Mouse (Mus musculus) forebrain, embryonic 12.5 days (tissue): Measurements from ENCODE around the gene Pip4k2a. TPM values are rescaled to one million over a fixed set of nuclear protein-coding genes. Genes with fewer than 3 reads are reported as not detected.
A peak's percentile ranks its signal among the peaks of the same experiment; 100 is the strongest.

ENCODE experiments used
- ATAC-seq: fragments of 200-750 bp; cut with Nextera tagmentation; 2 replicates; pipeline ENCODE4 v1.8.0; 2017; ENCODE audit warnings: moderate TSS enrichment; ENCODE audit not compliant: low FRiP score
- H3K27ac ChIP-seq: fragments of 300-500 bp; sonication (generic); 2 replicates; pipeline ENCODE4 v1.5.1; 2016; ENCODE audit warnings: mild to moderate bottlenecking
- H3K27me3 ChIP-seq: fragments of 300-500 bp; sonication (generic); 2 replicates; pipeline ENCODE4 v1.6.1; 2016; ENCODE audit warnings: mild to moderate bottlenecking
- H3K36me3 ChIP-seq: fragments of 300-500 bp; sonication (generic); replicated peaks from 2 replicates; pipeline ENCODE4 v1.6.1; 2016; ENCODE audit warnings: mild to moderate bottlenecking
- H3K4me1 ChIP-seq: fragments of 300-500 bp; sonication (generic); 2 replicates; pipeline ENCODE4 v1.6.1; 2016
- H3K4me2 ChIP-seq: fragments of 300-500 bp; sonication (generic); 2 replicates; pipeline ENCODE4 v1.6.1; 2016; ENCODE audit warnings: mild to moderate bottlenecking, moderate library complexity
- H3K4me3 ChIP-seq: fragments of 300-500 bp; sonication (generic); replicated peaks from 2 replicates; pipeline ENCODE4 v1.5.1; 2016; ENCODE audit warnings: mild to moderate bottlenecking
- H3K9ac ChIP-seq: fragments of 300-500 bp; sonication (generic); 2 replicates; pipeline ENCODE4 v1.6.1; 2016; ENCODE audit warnings: mild to moderate bottlenecking
- H3K9me3 ChIP-seq: fragments of 300-500 bp; sonication (generic); 2 replicates; pipeline ENCODE4 v1.6.1; 2016
- WGBS: fragments of 180-500 bp; shearing (Covaris S2); methylation state at CpG from one replicate; pipeline ENCODE4 v1.1.7; 2016; 5-methylcytosine and 5-hydroxymethylcytosine counted together
- polyA plus RNA-seq: library from polyadenylated mRNA; unstranded; fragments of >200 nt; fragmentation: Nextera tagmentation; extraction: Ambion mirVana; gene quantifications from 2 replicates; pipeline ENCODE4 v1.2.1, GENCODE M21; 2016

Pip4k2a gene
- polyA plus RNA-seq, 1 experiment from 2014 or later: 9.1 TPM

- peaks cover 61% of the 10 kb centered on the region for H3K27me3 ChIP-seq
- no peaks in the 10 kb centered on the region for H3K36me3 ChIP-seq
- peak overlapping the region; percentile 84 for H3K27ac ChIP-seq
- H3K4me3 ChIP-seq: peak overlapping the region; percentile 41
- H3K9me3 ChIP-seq: no peaks in the 10 kb centered on the region
- H3K4me2 ChIP-seq: peak overlapping the region; percentile 73
- H3K4me1 ChIP-seq: peaks cover 42% of the 10 kb centered on the region
- H3K9ac ChIP-seq: 0 out of 2 replicates have a peak overlapping the region, but pooled peaks have one; percentile 60
- peak; percentile 21; the same call in 1 of the 2 replicates for ATAC-seq
- 3% methylated on average over 19 of the region's 19 CpGs for WGBS
These were observed 196.6 kb downstream of the Pip4k2a start for GRCm38 (mm10) chr2:18801281-18801862.

- ATAC-seq: peak; percentile 21; the same call in 1 of the 2 replicates
- Histone ChIP-seq H3K4me3 (peak overlapping the region; percentile 41), H3K27me3 (peaks cover 64% of the 10 kb centered on the region), H3K4me2 (peak overlapping the region; percentile 73), H3K9ac (peak overlapping the region; percentile 60; the same call in 1 of the 2 replicates), H3K36me3 (no peaks in the 10 kb centered on the region), H3K4me1 (peaks cover 42% of the 10 kb centered on the region), H3K27ac (peak overlapping the region; percentile 84), H3K9me3 (no peaks in the 10 kb centered on the region)
- under 1% methylated on average over 24 of the region's 24 CpGs for WGBS
These were observed 197.2 kb downstream of the Pip4k2a start for GRCm38 (mm10) chr2:18800646-18801251.

GRCm38 (mm10) chr2:18799966-18800645 lies 197.8 kb downstream of the Pip4k2a start:
- Histone ChIP-seq H3K27me3 (peaks cover 70% of the 10 kb centered on the region), H3K9me3 (no peaks in the 10 kb centered on the region), H3K27ac (peak overlapping the region; percentile 84), H3K4me2 (peak overlapping the region; percentile 73), H3K9ac (peak overlapping the region; percentile 60), H3K4me1 (peaks cover 42% of the 10 kb centered on the region), H3K36me3 (no peaks in the 10 kb centered on the region), H3K4me3 (peak overlapping the region; percentile 41)
- WGBS: 1% methylated on average over 46 of the region's 46 CpGs
- peak; percentile 86 for ATAC-seq

DNA sequence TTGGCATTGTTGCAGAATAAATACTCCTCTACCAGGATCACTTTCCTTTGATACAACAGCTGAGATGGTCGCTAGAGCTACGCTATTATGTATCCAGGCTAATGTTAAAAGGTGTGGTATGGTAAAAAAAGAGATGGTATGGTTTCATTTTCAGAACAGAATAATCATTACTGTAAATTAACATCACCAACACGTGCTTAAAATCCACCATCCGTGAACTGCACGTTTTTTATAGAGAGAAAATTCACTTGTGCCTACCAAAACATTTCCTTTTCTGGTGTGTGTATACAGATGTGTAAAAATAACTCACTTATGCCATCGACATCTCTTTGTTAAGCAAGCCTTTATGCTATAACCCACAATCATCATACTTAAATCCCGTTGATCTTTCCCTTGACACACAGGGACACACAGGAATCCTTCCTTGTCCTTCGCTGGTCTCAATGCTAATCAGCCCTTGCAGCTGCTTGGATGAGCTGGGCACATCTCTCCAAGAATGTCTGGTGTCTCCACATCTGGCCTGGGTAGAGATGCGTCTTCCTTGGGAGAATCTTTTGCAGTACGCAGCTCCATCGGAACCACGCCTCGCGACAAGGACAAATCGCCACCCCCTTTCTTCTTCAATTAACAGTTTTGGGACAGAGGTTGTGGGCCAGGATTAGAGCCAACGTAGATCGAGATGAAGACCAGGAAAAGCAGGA lies 198.5 kb downstream of the Pip4k2a start:
- H3K4me2 ChIP-seq: peak overlapping the region; percentile 73
- H3K27ac ChIP-seq: peak overlapping the region; percentile 84
- H3K4me3 ChIP-seq: peak overlapping the region; percentile 41
- H3K4me1 ChIP-seq: peaks cover 42% of the 10 kb centered on the region
- peaks cover 71% of the 10 kb centered on the region for H3K27me3 ChIP-seq
- peak overlapping the region; percentile 60 for H3K9ac ChIP-seq
- 11% methylated on average over 17 of the region's 17 CpGs for WGBS
- H3K36me3 ChIP-seq: no peaks in the 10 kb centered on the region
- H3K9me3 ChIP-seq: no peaks in the 10 kb centered on the region
- ATAC-seq: peak; percentile 32

DNA sequence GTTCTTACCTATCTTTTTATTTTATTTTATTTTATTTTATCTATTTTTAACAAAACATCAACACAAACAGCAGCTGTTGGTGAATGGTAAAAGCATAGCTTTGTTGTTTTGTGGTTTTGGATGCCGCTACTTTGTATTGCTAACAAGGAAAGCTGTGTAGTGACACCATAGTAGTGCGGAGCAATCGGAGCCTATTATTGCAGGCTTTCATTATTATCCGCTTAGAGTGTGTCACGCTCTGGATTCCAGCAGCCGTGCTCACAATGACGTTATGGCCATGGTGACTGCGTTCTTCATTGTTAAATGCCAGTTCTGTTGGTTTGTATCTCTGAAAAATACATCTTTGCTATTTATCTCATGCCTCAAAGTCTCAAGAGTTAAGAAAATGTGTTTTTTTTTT lies 200.2 kb downstream of the Pip4k2a start:
- Histone ChIP-seq H3K4me2 (no peak overlapping the region), H3K36me3 (no peaks in the 10 kb centered on the region), H3K9me3 (no peaks in the 10 kb centered on the region), H3K4me3 (no peak overlapping the region), H3K27me3 (peaks cover 56% of the 10 kb centered on the region), H3K9ac (no peak overlapping the region), H3K4me1 (peaks cover 39% of the 10 kb centered on the region), H3K27ac (no peak overlapping the region)
- WGBS: 11% methylated on average over 8 of the region's 8 CpGs
- no peak for ATAC-seq

DNA sequence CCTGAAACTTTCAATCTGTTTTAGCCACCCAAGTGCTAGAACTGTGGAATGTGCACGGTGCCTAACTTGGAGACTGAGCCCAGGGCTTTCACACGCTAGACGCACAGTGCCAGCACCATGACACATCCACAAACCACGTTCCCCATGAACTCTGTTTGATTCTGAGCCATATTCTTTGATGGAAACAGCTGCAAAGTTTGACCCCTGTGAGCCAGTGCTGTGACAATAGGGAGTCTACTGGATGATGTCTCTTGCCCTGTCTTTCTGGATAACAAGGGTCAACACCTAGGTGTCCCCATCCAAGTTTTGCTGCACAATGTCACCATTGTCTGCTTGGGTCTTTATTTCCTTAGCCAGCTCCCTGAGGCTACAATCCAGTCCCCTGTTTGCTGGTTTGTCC lies 203.7 kb downstream of the Pip4k2a start:
- H3K9me3 ChIP-seq: no peaks in the 10 kb centered on the region
- WGBS: 78% methylated on average over 4 of the region's 4 CpGs
- H3K4me3 ChIP-seq: no peak overlapping the region
- no peak overlapping the region for H3K27ac ChIP-seq
- H3K4me2 ChIP-seq: no peak overlapping the region
- peaks cover 28% of the 10 kb centered on the region for H3K27me3 ChIP-seq
- H3K9ac ChIP-seq: no peak overlapping the region
- H3K36me3 ChIP-seq: no peaks in the 10 kb centered on the region
- H3K4me1 ChIP-seq: peaks cover 11% of the 10 kb centered on the region; the same call in 1 of the 2 replicates
- ATAC-seq: no peak

Other genes starting within 250 kb of the Pip4k2a start
- 0.36 and 0.47 TPM in 2 replicates for gene 4930426L09Rik, start 217 bp upstream of the Pip4k2a start, polyA plus RNA-seq
- gene Armc3, start 201.2 kb upstream of the Pip4k2a start, polyA plus RNA-seq: 0.63 and 0.72 TPM in 2 replicates